Mouse (Mus musculus): Measurements from ENCODE around the gene Ascl3.

The Ascl3 gene

GRCm38 (mm10) chr7:109731626-109732025, at the start of gene Ascl3:
TSS of gene Ascl3 (minus strand) at chr7:109731726.
- DNase-seq = no peak

GRCm38 (mm10) chr7:109781087-109781469, 49.6 kb upstream of the Ascl3 start:
- DNase-seq = peak in 1 of 2 experiments; percentile 33

- no peak for DNase-seq
Measured at GRCm38 (mm10) chr7:109772251-109772650, 40.7 kb upstream of the Ascl3 start.

- DNase-seq = no peak
Measured at GRCm38 (mm10) chr7:109768699-109769383, 37.3 kb upstream of the Ascl3 start.

- DNase-seq = no peak
Measured at GRCm38 (mm10) chr7:109767575-109768350, 36.2 kb upstream of the Ascl3 start.

- DNase-seq = no peak
Measured at GRCm38 (mm10) chr7:109764009-109764408, 32.5 kb upstream of the Ascl3 start.

- DNase-seq = no peak
Measured at GRCm38 (mm10) chr7:109756291-109756690, 24.8 kb upstream of the Ascl3 start.

GRCm38 (mm10) chr7:109754034-109754433, 22.5 kb upstream of the Ascl3 start:
- no peak for DNase-seq

GRCm38 (mm10) chr7:109752008-109752925, 20.7 kb upstream of the Ascl3 start, which contains the start of gene Tmem9b:
TSS of gene Tmem9b (minus strand) at chr7:109752875.
- DNase-seq = peak; percentile 82 to 88

GRCm38 (mm10) chr7:109751427-109752007, 20.0 kb upstream of the Ascl3 start:
- DNase-seq = no peak

GRCm38 (mm10) chr7:109747747-109748146, 16.2 kb upstream of the Ascl3 start:
- no peak for DNase-seq

- DNase-seq = no peak
Measured at GRCm38 (mm10) chr7:109741703-109742102, 10.2 kb upstream of the Ascl3 start.

- DNase-seq = no peak
Measured at GRCm38 (mm10) chr7:109741060-109741459, 9.5 kb upstream of the Ascl3 start.

- DNase-seq = no peak
Measured at GRCm38 (mm10) chr7:109739822-109740370, 8.4 kb upstream of the Ascl3 start.

- DNase-seq = no peak
Measured at GRCm38 (mm10) chr7:109734806-109735205, 3.3 kb upstream of the Ascl3 start.

GRCm38 (mm10) chr7:109723697-109724096, 7.8 kb downstream of the Ascl3 start, which contains the start of gene BC051019:
TSS of gene BC051019 (minus strand) at chr7:109723850.
- no peak for DNase-seq

- DNase-seq = no peak
Measured at GRCm38 (mm10) chr7:109723114-109723513, 8.4 kb downstream of the Ascl3 start.

GRCm38 (mm10) chr7:109722618-109723017, 8.9 kb downstream of the Ascl3 start:
- no peak for DNase-seq

- DNase-seq = peak; percentile 31 to 42
Measured at GRCm38 (mm10) chr7:109719286-109719685, 12.2 kb downstream of the Ascl3 start.

- DNase-seq = no peak
Measured at GRCm38 (mm10) chr7:109713434-109713982, 18.0 kb downstream of the Ascl3 start.

- no peak for DNase-seq
Measured at GRCm38 (mm10) chr7:109712198-109712597, 19.3 kb downstream of the Ascl3 start.

- DNase-seq = no peak
Measured at GRCm38 (mm10) chr7:109710069-109710468, 21.5 kb downstream of the Ascl3 start.

All from cerebellum, adult 18-20 months (tissue).